Mouse (Mus musculus) midbrain, embryonic 14.5 days (tissue): ENCODE data around the gene Mief2. TPM values are rescaled to one million over a fixed set of nuclear protein-coding genes. Genes with fewer than 3 reads are reported as not detected.

Experiments
- ATAC-seq: fragments of 200-750 bp; cut with Nextera tagmentation; 2 replicates; pipeline ENCODE4 v1.8.0; 2017; ENCODE audit warnings: moderate number of reproducible peaks, moderate library complexity; ENCODE audit not compliant: low FRiP score, low TSS enrichment
- DNase-seq: peaks from one replicate; pipeline ENCODE4 v3.0.0-alpha.2; 2015
- H3K27ac ChIP-seq: fragments of 300-500 bp; sonication (generic); replicated peaks from 2 replicates; pipeline ENCODE4 v1.5.1; 2014; ENCODE audit warnings: mild to moderate bottlenecking, low read depth, low read length, moderate library complexity
- H3K27me3 ChIP-seq: fragments of 300-500 bp; sonication (generic); 2 replicates; pipeline ENCODE4 v1.6.1; 2014; ENCODE audit warnings: low read length, control low read depth, mixed read lengths; ENCODE audit not compliant: control insufficient read depth, insufficient read depth
- H3K36me3 ChIP-seq: fragments of 300-500 bp; sonication (generic); 2 replicates; pipeline ENCODE4 v1.6.1; 2014; ENCODE audit warnings: low read length, control low read depth; ENCODE audit not compliant: control insufficient read depth, insufficient read depth
- H3K4me1 ChIP-seq: fragments of 300-500 bp; sonication (generic); 2 replicates; pipeline ENCODE4 v1.6.1; 2014; ENCODE audit warnings: mild to moderate bottlenecking, antibody characterized with exemption, low read length, control low read depth; ENCODE audit not compliant: control insufficient read depth, insufficient read depth
- H3K4me2 ChIP-seq: fragments of 300-500 bp; sonication (generic); 2 replicates; pipeline ENCODE4 v1.6.1; 2014; ENCODE audit warnings: mild to moderate bottlenecking, low read length, moderate library complexity
- H3K4me3 ChIP-seq: fragments of 300-500 bp; sonication (generic); replicated peaks from 2 replicates; pipeline ENCODE4 v1.5.1; 2014; ENCODE audit warnings: low read depth, low read length
- H3K9ac ChIP-seq: fragments of 300-500 bp; sonication (generic); replicated peaks from 2 replicates; pipeline ENCODE4 v1.6.1; 2014; ENCODE audit warnings: mild to moderate bottlenecking, low read length, moderate library complexity
- H3K9me3 ChIP-seq: fragments of 300-500 bp; sonication (generic); 2 replicates; pipeline ENCODE4 v1.6.1; 2016; ENCODE audit warnings: low read length, control low read depth, mixed read lengths; ENCODE audit not compliant: control insufficient read depth
- WGBS: fragments of 180-500 bp; shearing (Covaris S2); extraction: QIAGEN DNeasy Blood & Tissue Kit; methylation state at CpG from one replicate; pipeline ENCODE4 v1.1.7; 2014; 5-methylcytosine and 5-hydroxymethylcytosine counted together
- polyA plus RNA-seq: library from polyadenylated mRNA; unstranded; fragments of >200 nt; fragmentation: Nextera tagmentation; extraction: Ambion mirVana; gene quantifications from 2 replicates; pipeline ENCODE4 v1.2.1, GENCODE M21; 2014

Mief2 gene
- polyA plus RNA-seq, 1 experiment from 2014 or later, result 20.4 TPM

- 94% methylated on average over 19 of the region's 19 CpGs for WGBS
- no peaks in the 10 kb centered on the region for H3K27me3 ChIP-seq
- H3K9me3 ChIP-seq, result no peaks in the 10 kb centered on the region
- no peak for ATAC-seq
- no peak overlapping the region for H3K9ac ChIP-seq
- no peak overlapping the region for H3K4me2 ChIP-seq
- no peak overlapping the region for H3K27ac ChIP-seq
- no peak overlapping the region for H3K4me3 ChIP-seq
- H3K4me1 ChIP-seq, result peaks cover 31% of the 10 kb centered on the region
- H3K36me3 ChIP-seq, result peaks cover 51% of the 10 kb centered on the region
- DNase-seq, result no peak
These were observed 23.9 kb upstream of the Mief2 start for GRCm38 (mm10) chr11:60704023-60704880.

GRCm38 (mm10) chr11:60705255-60705654 is 22.9 kb upstream of the Mief2 start:
- ATAC-seq (no peak), DNase-seq (no peak)
- peaks cover 61% of the 10 kb centered on the region for H3K36me3 ChIP-seq
- no peak overlapping the region for H3K27ac ChIP-seq
- 98% methylated on average over 3 of the region's 3 CpGs for WGBS
- H3K4me2 ChIP-seq, result no peak overlapping the region
- peaks cover 31% of the 10 kb centered on the region for H3K4me1 ChIP-seq
- H3K4me3 ChIP-seq, result no peak overlapping the region
- no peaks in the 10 kb centered on the region for H3K9me3 ChIP-seq
- H3K9ac ChIP-seq, result no peak overlapping the region; the same call in 1 of the 2 replicates
- no peaks in the 10 kb centered on the region for H3K27me3 ChIP-seq

- Histone ChIP-seq H3K9me3 (no peaks in the 10 kb centered on the region), H3K36me3 (peaks cover 69% of the 10 kb centered on the region), H3K4me3 (no peak overlapping the region), H3K27ac (no peak overlapping the region), H3K4me1 (peaks cover 25% of the 10 kb centered on the region), H3K27me3 (no peaks in the 10 kb centered on the region), H3K4me2 (no peak overlapping the region), H3K9ac (no peak overlapping the region)
- 96% methylated on average over 7 of the region's 7 CpGs for WGBS
- DNase-seq (no peak), ATAC-seq (no peak)
These were observed 22.1 kb upstream of the Mief2 start for GRCm38 (mm10) chr11:60706076-60706475.

GRCm38 (mm10) chr11:60706696-60707480 is 21.3 kb upstream of the Mief2 start:
- H3K27ac ChIP-seq, result no peak overlapping the region
- no peaks in the 10 kb centered on the region for H3K27me3 ChIP-seq
- H3K4me1 ChIP-seq, result peaks cover 18% of the 10 kb centered on the region
- no peak overlapping the region for H3K4me2 ChIP-seq
- 87% methylated on average over 14 of the region's 14 CpGs for WGBS
- H3K4me3 ChIP-seq, result no peak overlapping the region
- ATAC-seq (no peak), DNase-seq (no peak)
- H3K9me3 ChIP-seq, result no peaks in the 10 kb centered on the region
- H3K9ac ChIP-seq, result no peak overlapping the region
- H3K36me3 ChIP-seq, result peaks cover 77% of the 10 kb centered on the region

- H3K4me2 ChIP-seq, result no peak overlapping the region
- DNase-seq, result no peak
- WGBS, result 84% methylated on average over 3 of the region's 3 CpGs
- ATAC-seq, result no peak
- peaks cover 10% of the 10 kb centered on the region; the same call in 1 of the 2 replicates for H3K4me1 ChIP-seq
- H3K36me3 ChIP-seq, result peaks cover 85% of the 10 kb centered on the region
- no peak overlapping the region for H3K4me3 ChIP-seq
- H3K27ac ChIP-seq, result no peak overlapping the region
- H3K9me3 ChIP-seq, result no peaks in the 10 kb centered on the region
- H3K9ac ChIP-seq, result no peak overlapping the region
- no peaks in the 10 kb centered on the region for H3K27me3 ChIP-seq
These were observed 20.5 kb upstream of the Mief2 start for GRCm38 (mm10) chr11:60707672-60708071.

GRCm38 (mm10) chr11:60708631-60709030 is 19.6 kb upstream of the Mief2 start:
- Histone ChIP-seq H3K27me3 (no peaks in the 10 kb centered on the region), H3K9ac (no peak overlapping the region), H3K9me3 (no peaks in the 10 kb centered on the region), H3K4me3 (no peak overlapping the region), H3K27ac (no peak overlapping the region), H3K36me3 (peaks cover 95% of the 10 kb centered on the region), H3K4me2 (no peak overlapping the region), H3K4me1 (peaks cover under 1% of the 10 kb centered on the region; the same call in 1 of the 2 replicates)
- ATAC-seq (no peak), DNase-seq (no peak)
- 88% methylated on average over 10 of the region's 10 CpGs for WGBS

GRCm38 (mm10) chr11:60709481-60710465 is 18.4 kb upstream of the Mief2 start:
- DNase-seq (no peak), ATAC-seq (no peak)
- H3K9ac ChIP-seq, result no peak overlapping the region
- no peak overlapping the region for H3K4me2 ChIP-seq
- H3K27ac ChIP-seq, result no peak overlapping the region
- H3K9me3 ChIP-seq, result no peaks in the 10 kb centered on the region
- H3K36me3 ChIP-seq, result peaks cover 100% of the 10 kb centered on the region
- no peaks in the 10 kb centered on the region for H3K4me1 ChIP-seq
- no peaks in the 10 kb centered on the region for H3K27me3 ChIP-seq
- H3K4me3 ChIP-seq, result no peak overlapping the region
- WGBS, result 94% methylated on average over 45 of the region's 45 CpGs

GRCm38 (mm10) chr11:60711218-60711617 is 17.0 kb upstream of the Mief2 start:
- no peaks in the 10 kb centered on the region for H3K9me3 ChIP-seq
- no peak for ATAC-seq
- H3K9ac ChIP-seq, result no peak overlapping the region
- no peaks in the 10 kb centered on the region for H3K27me3 ChIP-seq
- H3K4me1 ChIP-seq, result no peaks in the 10 kb centered on the region
- no peak overlapping the region for H3K4me2 ChIP-seq
- H3K4me3 ChIP-seq, result no peak overlapping the region
- peaks cover 100% of the 10 kb centered on the region for H3K36me3 ChIP-seq
- no peak overlapping the region for H3K27ac ChIP-seq
- WGBS, result 97% methylated on average over 17 of the region's 17 CpGs
- no peak for DNase-seq
